Mouse (Mus musculus): Measurements from ENCODE around the gene Chd2. TPM values are rescaled to one million over a fixed set of nuclear protein-coding genes. Genes with fewer than 3 reads are reported as not detected.
"Not testable (repeated sequence)": the region's sequence is repeated elsewhere in the genome, so short reads cannot be mapped to it uniquely, and the experiment has no call there.

The Chd2 gene
- polyA plus RNA-seq, 1 experiment, result 104 TPM

GRCm38 (mm10) chr7:73577888-73578421 is 36.3 kb upstream of the Chd2 start:
- H3K9me3 ChIP-seq (replicated peaks; ENCODE audit: control insufficient read depth, insufficient read depth, low read length, poor library complexity, severe bottlenecking), result no peaks in the 10 kb centered on the region
- H3K27ac ChIP-seq (ENCODE audit: insufficient read depth, low read length), result no peak overlapping the region
- peaks cover 1% of the 10 kb centered on the region; the same call in 1 of the 2 replicates for H3K27me3 ChIP-seq (ENCODE audit: control insufficient read depth, insufficient read depth, low read length, poor library complexity, severe bottlenecking)
- H3K9ac ChIP-seq (ENCODE audit: low read depth, poor library complexity, severe bottlenecking), result no peak overlapping the region
- no peak overlapping the region for H3K4me3 ChIP-seq (ENCODE audit: low read depth, low read length)
- H3K36me3 ChIP-seq (ENCODE audit: control insufficient read depth, insufficient read depth, low read length, poor library complexity, severe bottlenecking), result no peaks in the 10 kb centered on the region
- H3K4me1 ChIP-seq (ENCODE audit: control insufficient read depth, insufficient read depth, low read length), result no peaks in the 10 kb centered on the region
- TF ChIP-seq EP300 (IDR thresholded peaks at IDR 0.05; ENCODE audit: insufficient read depth, low read depth, low read length) (no peak), POLR2A (IDR thresholded peaks at IDR 0.05; ENCODE audit: insufficient read depth, low read length) (no peak), CTCF (IDR thresholded peaks at IDR 0.05; ENCODE audit: low read depth, low read length) (no peak)

GRCm38 (mm10) chr7:73576101-73576936 is 34.7 kb upstream of the Chd2 start:
- Histone ChIP-seq H3K9ac (ENCODE audit: low read depth, poor library complexity, severe bottlenecking) (no peak overlapping the region), H3K27ac (ENCODE audit: insufficient read depth, low read length) (no peak overlapping the region), H3K27me3 (ENCODE audit: control insufficient read depth, insufficient read depth, low read length, poor library complexity, severe bottlenecking) (peaks cover 1% of the 10 kb centered on the region), H3K36me3 (ENCODE audit: control insufficient read depth, insufficient read depth, low read length, poor library complexity, severe bottlenecking) (no peaks in the 10 kb centered on the region), H3K4me3 (ENCODE audit: low read depth, low read length) (no peak overlapping the region), H3K4me1 (ENCODE audit: control insufficient read depth, insufficient read depth, low read length) (no peaks in the 10 kb centered on the region), H3K9me3 (replicated peaks; ENCODE audit: control insufficient read depth, insufficient read depth, low read length, poor library complexity, severe bottlenecking) (no peaks in the 10 kb centered on the region)
- no peak for TF ChIP-seq CTCF (IDR thresholded peaks at IDR 0.05; ENCODE audit: low read depth, low read length)
- TF ChIP-seq POLR2A (IDR thresholded peaks at IDR 0.05; ENCODE audit: insufficient read depth, low read length), result no peak
- no peak for TF ChIP-seq EP300 (IDR thresholded peaks at IDR 0.05; ENCODE audit: insufficient read depth, low read depth, low read length)

GRCm38 (mm10) chr7:73575257-73575656 is 33.6 kb upstream of the Chd2 start:
- H3K4me1 ChIP-seq (ENCODE audit: control insufficient read depth, insufficient read depth, low read length), result no peaks in the 10 kb centered on the region
- no peaks in the 10 kb centered on the region for H3K9me3 ChIP-seq (replicated peaks; ENCODE audit: control insufficient read depth, insufficient read depth, low read length, poor library complexity, severe bottlenecking)
- H3K4me3 ChIP-seq (ENCODE audit: low read depth, low read length), result peak overlapping the region; percentile 21; the same call in 1 of the 2 replicates
- no peaks in the 10 kb centered on the region for H3K36me3 ChIP-seq (ENCODE audit: control insufficient read depth, insufficient read depth, low read length, poor library complexity, severe bottlenecking)
- no peak overlapping the region for H3K27ac ChIP-seq (ENCODE audit: insufficient read depth, low read length)
- TF ChIP-seq CTCF (IDR thresholded peaks at IDR 0.05; ENCODE audit: low read depth, low read length) (no peak), POLR2A (IDR thresholded peaks at IDR 0.05; ENCODE audit: insufficient read depth, low read length) (no peak), EP300 (IDR thresholded peaks at IDR 0.05; ENCODE audit: insufficient read depth, low read depth, low read length) (no peak)
- no peak overlapping the region for H3K9ac ChIP-seq (ENCODE audit: low read depth, poor library complexity, severe bottlenecking)
- peaks cover 1% of the 10 kb centered on the region for H3K27me3 ChIP-seq (ENCODE audit: control insufficient read depth, insufficient read depth, low read length, poor library complexity, severe bottlenecking)

- peak overlapping the region; percentile 49 for H3K4me3 ChIP-seq (ENCODE audit: low read depth, low read length)
- not testable (repeated sequence) for H3K27ac ChIP-seq (ENCODE audit: insufficient read depth, low read length); H3K9me3 ChIP-seq (replicated peaks; ENCODE audit: control insufficient read depth, insufficient read depth, low read length, poor library complexity, severe bottlenecking); H3K4me1 ChIP-seq (ENCODE audit: control insufficient read depth, insufficient read depth, low read length); H3K9ac ChIP-seq (ENCODE audit: low read depth, poor library complexity, severe bottlenecking); H3K36me3 ChIP-seq (ENCODE audit: control insufficient read depth, insufficient read depth, low read length, poor library complexity, severe bottlenecking); H3K27me3 ChIP-seq (ENCODE audit: control insufficient read depth, insufficient read depth, low read length, poor library complexity, severe bottlenecking)
- TF ChIP-seq EP300 (IDR thresholded peaks at IDR 0.05; ENCODE audit: insufficient read depth, low read depth, low read length), result peak; percentile 82; the same call in 1 of the 2 replicates
Observed at GRCm38 (mm10) chr7:73574673-73575072, 33.0 kb upstream of the Chd2 start.

- no peak overlapping the region for H3K27ac ChIP-seq (ENCODE audit: insufficient read depth, low read length)
- H3K4me1 ChIP-seq (ENCODE audit: control insufficient read depth, insufficient read depth, low read length), result no peaks in the 10 kb centered on the region
- H3K4me3 ChIP-seq (ENCODE audit: low read depth, low read length), result no peak overlapping the region
- H3K9me3 ChIP-seq (replicated peaks; ENCODE audit: control insufficient read depth, insufficient read depth, low read length, poor library complexity, severe bottlenecking), result no peaks in the 10 kb centered on the region
- H3K27me3 ChIP-seq (ENCODE audit: control insufficient read depth, insufficient read depth, low read length, poor library complexity, severe bottlenecking), result peaks cover 1% of the 10 kb centered on the region
- no peak for TF ChIP-seq EP300 (IDR thresholded peaks at IDR 0.05; ENCODE audit: insufficient read depth, low read depth, low read length)
- no peak for TF ChIP-seq CTCF (IDR thresholded peaks at IDR 0.05; ENCODE audit: low read depth, low read length)
- TF ChIP-seq POLR2A (IDR thresholded peaks at IDR 0.05; ENCODE audit: insufficient read depth, low read length), result no peak
- H3K36me3 ChIP-seq (ENCODE audit: control insufficient read depth, insufficient read depth, low read length, poor library complexity, severe bottlenecking), result no peaks in the 10 kb centered on the region
- no peak overlapping the region for H3K9ac ChIP-seq (ENCODE audit: low read depth, poor library complexity, severe bottlenecking)
Observed at GRCm38 (mm10) chr7:73572571-73572970, 30.9 kb upstream of the Chd2 start.

- TF ChIP-seq CTCF (IDR thresholded peaks at IDR 0.05; ENCODE audit: low read depth, low read length) (no peak), EP300 (IDR thresholded peaks at IDR 0.05; ENCODE audit: insufficient read depth, low read depth, low read length) (no peak), POLR2A (IDR thresholded peaks at IDR 0.05; ENCODE audit: insufficient read depth, low read length) (no peak)
- Histone ChIP-seq H3K27ac (ENCODE audit: insufficient read depth, low read length) (no peak overlapping the region), H3K4me1 (ENCODE audit: control insufficient read depth, insufficient read depth, low read length) (no peaks in the 10 kb centered on the region), H3K36me3 (ENCODE audit: control insufficient read depth, insufficient read depth, low read length, poor library complexity, severe bottlenecking) (no peaks in the 10 kb centered on the region), H3K27me3 (ENCODE audit: control insufficient read depth, insufficient read depth, low read length, poor library complexity, severe bottlenecking) (no peaks in the 10 kb centered on the region; the same call in 1 of the 2 replicates), H3K9ac (ENCODE audit: low read depth, poor library complexity, severe bottlenecking) (no peak overlapping the region), H3K9me3 (replicated peaks; ENCODE audit: control insufficient read depth, insufficient read depth, low read length, poor library complexity, severe bottlenecking) (no peaks in the 10 kb centered on the region), H3K4me3 (ENCODE audit: low read depth, low read length) (no peak overlapping the region)
Observed at GRCm38 (mm10) chr7:73568801-73569403, 27.3 kb upstream of the Chd2 start.

Measured in ES-Bruce4 (cell line).